Mouse (Mus musculus) C2C12 (cell line): Measurements from ENCODE around the gene Ncor1.

Source experiments
- CTCF ChIP-seq: IDR thresholded peaks from one replicate; pipeline ENCODE4 v1.5.1; 2011; ENCODE audit not compliant: control insufficient read depth, insufficient read depth, insufficient read length
- MAX ChIP-seq: IDR thresholded peaks from one replicate; pipeline ENCODE4 v1.6.1; 2011; ENCODE audit warnings: mild to moderate bottlenecking, control low read depth
- MYOD1 ChIP-seq: IDR thresholded peaks from one replicate; pipeline ENCODE4 v1.6.1; 2011; ENCODE audit warnings: low read depth; ENCODE audit not compliant: control insufficient read depth, insufficient read length
- MYOG ChIP-seq: IDR thresholded peaks from one replicate; pipeline ENCODE4 v1.6.1; 2011; ENCODE audit not compliant: control insufficient read depth, insufficient read length; ENCODE audit errors: extremely low read depth
- USF1 ChIP-seq: IDR thresholded peaks from one replicate; pipeline ENCODE4 v1.6.1; 2011; ENCODE audit warnings: low read depth, mild to moderate bottlenecking, control low read depth, moderate library complexity

DNA sequence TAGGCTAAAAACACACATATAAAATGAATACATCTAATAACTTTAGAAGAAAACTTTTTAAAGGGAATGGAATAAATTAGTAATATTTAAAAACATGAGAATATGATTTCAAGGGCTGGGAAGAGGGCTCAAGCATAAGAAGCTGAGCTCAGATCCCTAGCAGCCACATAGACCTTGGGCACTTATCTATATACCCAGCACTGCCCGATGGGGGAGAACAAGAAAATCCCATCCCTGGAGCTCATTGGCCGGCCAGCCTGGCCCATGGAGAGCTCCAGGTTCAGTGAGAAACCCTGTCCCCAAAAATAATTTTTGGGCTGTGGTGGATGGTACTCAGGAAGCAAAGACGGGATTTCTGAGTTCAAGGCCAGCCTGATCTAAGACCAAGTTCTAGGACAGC lies 7.5 kb upstream of the Ncor1 start:
- TF ChIP-seq CTCF (no peak), USF1 (no peak), MAX (no peak), MYOG (no peak), MYOD1 (no peak)
